Comparison of ENCODE assay signal across 8 mouse cellular contexts in genomic region chr9:103302666-103303065, GRCm38 (mm10). TPM values are rescaled to one million over a fixed set of nuclear protein-coding genes. Genes with fewer than 3 reads are reported as not detected.
A peak's percentile ranks its signal among the peaks of the same experiment; 100 is the strongest.
DNase-seq lines count a peak whose midpoint lies in the region; ATAC-seq and TF ChIP-seq lines count a peak whose summit lies in the region.

No protein-coding gene starts in this region.

- no peak for TF ChIP-seq POLR2A in embryonic fibroblast, embryonic 13.5 days (IDR thresholded peaks at IDR 0.05; ENCODE audit: low read depth, low read length)

- TF ChIP-seq CTCF in embryonic fibroblast, embryonic 13.5 days (IDR thresholded peaks at IDR 0.05; ENCODE audit: borderline replicate concordance, insufficient read depth, low read length) = 0 out of 2 replicates have a peak, but pooled peaks have one; percentile 11

- H3K27me3 ChIP-seq in midbrain, embryonic 11.5 days (ENCODE audit: control insufficient read depth, insufficient read depth, low read length) = no peaks in the 10 kb centered on the region
- no peaks in the 10 kb centered on the region for H3K27me3 ChIP-seq in midbrain, embryonic 15.5 days (replicated peaks)
- H3K27me3 ChIP-seq in limb, embryonic 11.5 days (ENCODE audit: control insufficient read depth, insufficient read depth, low read length) = no peaks in the 10 kb centered on the region
- H3K27me3 ChIP-seq in neural tube, embryonic 11.5 days (ENCODE audit: control insufficient read depth, insufficient read depth, low read length) = no peaks in the 10 kb centered on the region

- peaks cover 6% of the 10 kb centered on the region for H3K4me1 ChIP-seq in midbrain, embryonic 11.5 days (ENCODE audit: control insufficient read depth, insufficient read depth, low read length)
- H3K4me1 ChIP-seq in midbrain, embryonic 15.5 days = peaks cover 13% of the 10 kb centered on the region
- no peaks in the 10 kb centered on the region for H3K4me1 ChIP-seq in embryonic fibroblast, embryonic 13.5 days (ENCODE audit: control insufficient read depth, insufficient read depth, low read length)
- H3K4me1 ChIP-seq in limb, embryonic 11.5 days (ENCODE audit: control insufficient read depth, insufficient read depth, low read length) = no peaks in the 10 kb centered on the region
- no peaks in the 10 kb centered on the region for H3K4me1 ChIP-seq in neural tube, embryonic 11.5 days (ENCODE audit: control insufficient read depth, insufficient read depth, low read length)

- 57% methylated on average over 3 of the region's 3 CpGs for WGBS in midbrain, embryonic 11.5 days
- 70% methylated on average over 3 of the region's 3 CpGs for WGBS in midbrain, embryonic 15.5 days
- WGBS in limb, embryonic 11.5 days = 66% methylated on average over 3 of the region's 3 CpGs
- WGBS in neural tube, embryonic 11.5 days = 62% methylated on average over 3 of the region's 3 CpGs

- H3K9me3 ChIP-seq in midbrain, embryonic 11.5 days (ENCODE audit: control insufficient read depth, low read length) = no peaks in the 10 kb centered on the region
- no peaks in the 10 kb centered on the region for H3K9me3 ChIP-seq in midbrain, embryonic 15.5 days
- H3K9me3 ChIP-seq in limb, embryonic 11.5 days (ENCODE audit: control insufficient read depth, low read length) = no peaks in the 10 kb centered on the region
- no peaks in the 10 kb centered on the region for H3K9me3 ChIP-seq in neural tube, embryonic 11.5 days (ENCODE audit: control insufficient read depth, low read length)

- 0 out of 2 replicates have a peak, but pooled peaks cover 2% of the 10 kb centered on the region for H3K36me3 ChIP-seq in midbrain, embryonic 11.5 days (ENCODE audit: control insufficient read depth, insufficient read depth, low read length)
- H3K36me3 ChIP-seq in midbrain, embryonic 15.5 days (replicated peaks) = no peaks in the 10 kb centered on the region
- no peaks in the 10 kb centered on the region for H3K36me3 ChIP-seq in limb, embryonic 11.5 days (ENCODE audit: control insufficient read depth, insufficient read depth, low read length)
- H3K36me3 ChIP-seq in neural tube, embryonic 11.5 days (ENCODE audit: control insufficient read depth, insufficient read depth, low read length) = no peaks in the 10 kb centered on the region

- DNase-seq in midbrain, embryonic 11.5 days (ENCODE audit: low spot score, missing footprints) = peak; percentile 90
- peak; percentile 27 for DNase-seq in adrenal gland, postnatal 25 days
- peak; percentile 77 for DNase-seq in induced T-regulatory cell, adult 2 months (ENCODE audit: low read depth)
- peak; percentile 66 for DNase-seq in limb, embryonic 11.5 days (ENCODE audit: low spot score)
- DNase-seq in neural tube, embryonic 11.5 days (ENCODE audit: low spot score) = peak; percentile 61
- peak; percentile 63 for DNase-seq in thymus, postnatal 14 days

- H3K27ac ChIP-seq in midbrain, embryonic 11.5 days (ENCODE audit: low read depth, low read length) = no peak overlapping the region
- no peak overlapping the region for H3K27ac ChIP-seq in midbrain, embryonic 15.5 days
- no peak overlapping the region for H3K27ac ChIP-seq in embryonic fibroblast, embryonic 13.5 days (ENCODE audit: insufficient read depth, low read length)
- no peak overlapping the region for H3K27ac ChIP-seq in limb, embryonic 11.5 days (replicated peaks; ENCODE audit: low read depth, low read length)
- no peak overlapping the region for H3K27ac ChIP-seq in neural tube, embryonic 11.5 days (ENCODE audit: low read depth, low read length)

- H3K4me3 ChIP-seq in midbrain, embryonic 11.5 days (ENCODE audit: low read depth, low read length) = no peak overlapping the region
- H3K4me3 ChIP-seq in midbrain, embryonic 15.5 days = no peak overlapping the region
- H3K4me3 ChIP-seq in embryonic fibroblast, embryonic 13.5 days (ENCODE audit: insufficient read depth, low read length) = no peak overlapping the region
- no peak overlapping the region for H3K4me3 ChIP-seq in limb, embryonic 11.5 days (ENCODE audit: low read depth, low read length)
- no peak overlapping the region for H3K4me3 ChIP-seq in neural tube, embryonic 11.5 days (ENCODE audit: low read depth, low read length)

- H3K9ac ChIP-seq in midbrain, embryonic 11.5 days (ENCODE audit: low read length) = no peak overlapping the region
- H3K9ac ChIP-seq in midbrain, embryonic 15.5 days = no peak overlapping the region
- no peak overlapping the region for H3K9ac ChIP-seq in limb, embryonic 11.5 days (ENCODE audit: low read length)
- no peak overlapping the region for H3K9ac ChIP-seq in neural tube, embryonic 11.5 days (ENCODE audit: low read length)

- H3K4me2 ChIP-seq in midbrain, embryonic 11.5 days = no peak overlapping the region
- H3K4me2 ChIP-seq in midbrain, embryonic 15.5 days = no peak overlapping the region
- H3K4me2 ChIP-seq in limb, embryonic 11.5 days (ENCODE audit: low read depth, severe bottlenecking) = no peak overlapping the region
- H3K4me2 ChIP-seq in neural tube, embryonic 11.5 days (ENCODE audit: low read depth) = no peak overlapping the region

- ATAC-seq in midbrain, embryonic 11.5 days (ENCODE audit: low FRiP score) = no peak
- no peak for ATAC-seq in midbrain, embryonic 15.5 days (replicated peaks)
- no peak for ATAC-seq in limb, embryonic 11.5 days (ENCODE audit: insufficient number of reproducible peaks, low FRiP score, low TSS enrichment, low read depth)
- 0 out of 2 replicates have a peak, but pooled peaks have one; percentile 21 for ATAC-seq in neural tube, embryonic 11.5 days (ENCODE audit: insufficient read depth, low FRiP score, low TSS enrichment)

RNA-seq across cellular contexts. Expression of gene 1300017J02Rik, which starts 2.2 kb away (rescaled TPM):
- polyA plus RNA-seq in midbrain, embryonic 11.5 days (2014; fragmentation: Nextera tagmentation; extraction: Ambion mirVana) = 2.3 and 2.7 TPM in 2 replicates
- polyA plus RNA-seq in midbrain, embryonic 15.5 days (2015; fragmentation: Nextera tagmentation; extraction: Ambion mirVana) = 0.55 and 1.8 TPM in 2 replicates
- 0.82 and 4.6 TPM in 2 replicates for total RNA-seq in adrenal gland, postnatal 25 days (2021)
- polyA plus RNA-seq in embryonic fibroblast, embryonic 13.5 days (2011; ENCODE audit: insufficient read length, low read depth, missing spikeins) = not detected in 2 replicates
- 1.9 and 3.1 TPM in 2 replicates for polyA plus RNA-seq in limb, embryonic 11.5 days (2014; fragmentation: Nextera tagmentation; extraction: Ambion mirVana)
- 2.3 and 2.4 TPM in 2 replicates for polyA plus RNA-seq in neural tube, embryonic 11.5 days (2014; fragmentation: Nextera tagmentation; extraction: Ambion mirVana)

RNA-seq across cellular contexts. Expression of gene Topbp1, which starts 2.3 kb away (rescaled TPM):
- polyA plus RNA-seq in midbrain, embryonic 11.5 days (2014; fragmentation: Nextera tagmentation; extraction: Ambion mirVana) = 79.7 and 84.2 TPM in 2 replicates
- polyA plus RNA-seq in midbrain, embryonic 15.5 days (2015; fragmentation: Nextera tagmentation; extraction: Ambion mirVana) = 17.8 and 18.9 TPM in 2 replicates
- total RNA-seq in adrenal gland, postnatal 25 days (2021) = 34.1 and 40.1 TPM in 2 replicates
- 67.6 and 78.8 TPM in 2 replicates for polyA plus RNA-seq in embryonic fibroblast, embryonic 13.5 days (2011; ENCODE audit: insufficient read length, low read depth, missing spikeins)
- polyA plus RNA-seq in limb, embryonic 11.5 days (2014; fragmentation: Nextera tagmentation; extraction: Ambion mirVana) = 83.1 and 102 TPM in 2 replicates
- 69.8 and 85.0 TPM in 2 replicates for polyA plus RNA-seq in neural tube, embryonic 11.5 days (2014; fragmentation: Nextera tagmentation; extraction: Ambion mirVana)

Comparison
In these comparisons a context has a peak if more than half of its experiments do, and no peak if none do; other contexts are left out.
1. DNase-seq: peak in every context shown above with its lines; median percentile 90 in midbrain, embryonic 11.5 days; 77 in induced T-regulatory cell, adult 2 months; 66 in limb, embryonic 11.5 days; 63 in thymus, postnatal 14 days; 61 in neural tube, embryonic 11.5 days; 27 in adrenal gland, postnatal 25 days.